Mouse (Mus musculus) kidney, postnatal 10 days (tissue): ENCODE measurements around the gene Atoh8.

Experiments used
- DNase-seq: peaks from one replicate; pipeline ENCODE4 v3.0.0; 2021; ENCODE audit warnings: mixed read lengths

Atoh8 gene

GRCm38 (mm10) chr6:72235098-72235806 is at the start of gene Atoh8:
Gene Atoh8, minus strand, starts transcription at chr6:72235577.
- DNase-seq: peak; percentile 83

DNA sequence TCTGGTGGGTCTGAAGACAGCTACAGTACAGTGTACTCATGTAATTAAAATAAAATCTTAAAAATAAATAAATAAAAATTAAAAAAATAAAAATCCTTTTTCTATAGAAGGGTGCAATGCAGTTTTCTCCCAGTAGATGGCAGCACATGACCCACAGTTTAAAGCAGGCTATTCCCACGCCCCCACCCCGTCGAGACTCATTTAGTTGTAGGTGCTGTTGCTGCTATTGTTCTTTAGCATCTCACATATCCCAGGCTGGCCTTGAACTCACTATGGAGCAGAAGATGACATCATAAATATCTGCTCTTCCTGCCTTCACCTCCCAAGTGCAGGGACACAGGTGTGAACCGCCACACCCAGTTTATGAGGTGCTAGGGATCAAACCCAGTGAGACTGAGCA is 48.5 kb upstream of the Atoh8 start:
- DNase-seq: peak; percentile 82

- no peak for DNase-seq
Measured at GRCm38 (mm10) chr6:72280410-72280998, 45.1 kb upstream of the Atoh8 start.

DNA sequence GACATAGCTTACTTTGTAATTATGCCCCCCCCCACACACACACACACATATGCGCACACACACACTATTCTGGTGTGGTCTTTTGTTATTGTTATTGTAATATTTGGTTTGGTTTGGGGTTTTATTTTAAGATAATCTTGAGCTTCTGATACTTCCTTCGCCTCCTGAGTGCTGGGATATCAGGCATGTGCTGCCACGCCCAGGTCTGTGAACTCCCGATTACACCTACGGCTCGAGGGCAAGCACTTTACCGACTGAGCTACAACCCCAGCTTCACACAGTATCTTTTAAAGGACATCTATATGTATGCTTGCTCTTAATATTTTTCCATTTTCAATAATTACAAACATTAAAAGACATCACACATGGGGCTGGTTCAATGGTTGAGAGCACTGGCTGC is 44.1 kb upstream of the Atoh8 start:
- no peak for DNase-seq

DNA sequence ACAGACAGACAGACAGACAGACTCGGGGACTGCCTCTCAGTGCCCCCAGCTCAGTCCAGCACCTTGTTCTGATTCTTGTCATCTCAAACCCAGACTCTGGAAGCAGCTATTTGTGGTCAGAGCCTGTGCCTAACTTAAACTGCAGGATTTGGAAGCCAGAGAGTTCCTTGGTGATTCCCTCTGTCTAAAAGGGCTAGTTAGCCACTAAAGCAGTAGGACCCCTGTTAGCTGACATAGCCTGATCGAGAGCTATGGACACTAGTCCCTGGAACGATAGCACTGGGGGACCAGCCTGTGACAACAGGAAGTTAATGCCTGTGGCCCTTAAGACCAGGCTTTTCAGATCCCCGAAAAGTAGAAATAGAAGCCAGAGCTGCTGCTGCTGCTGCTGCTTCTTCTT is 43.5 kb upstream of the Atoh8 start:
- DNase-seq: no peak

GRCm38 (mm10) chr6:72277508-72278166 is 42.3 kb upstream of the Atoh8 start:
- DNase-seq: peak; percentile 39

DNA sequence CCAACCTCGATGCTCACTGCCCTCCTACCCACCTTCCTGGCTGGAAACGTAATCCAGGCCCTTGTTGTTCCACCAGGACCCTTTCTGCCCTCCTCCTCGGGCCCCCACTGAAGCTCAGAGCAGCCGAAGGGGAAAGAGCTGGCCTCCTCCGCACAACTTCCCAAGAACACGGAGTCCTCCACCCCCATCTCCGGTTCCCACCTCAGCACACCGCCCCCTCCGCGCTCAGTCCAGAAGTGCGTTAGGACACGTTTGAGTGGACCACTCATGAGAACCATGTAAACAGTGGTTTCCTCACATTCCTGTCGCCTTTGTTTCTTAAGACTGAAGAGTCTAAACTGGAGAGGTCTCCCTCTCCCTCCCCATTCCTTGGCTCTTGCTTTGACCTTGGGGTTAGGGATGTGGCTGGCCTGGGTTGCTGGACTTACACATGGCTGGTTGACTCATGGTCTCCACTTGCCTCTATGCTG is 41.6 kb upstream of the Atoh8 start:
- DNase-seq: no peak

DNA sequence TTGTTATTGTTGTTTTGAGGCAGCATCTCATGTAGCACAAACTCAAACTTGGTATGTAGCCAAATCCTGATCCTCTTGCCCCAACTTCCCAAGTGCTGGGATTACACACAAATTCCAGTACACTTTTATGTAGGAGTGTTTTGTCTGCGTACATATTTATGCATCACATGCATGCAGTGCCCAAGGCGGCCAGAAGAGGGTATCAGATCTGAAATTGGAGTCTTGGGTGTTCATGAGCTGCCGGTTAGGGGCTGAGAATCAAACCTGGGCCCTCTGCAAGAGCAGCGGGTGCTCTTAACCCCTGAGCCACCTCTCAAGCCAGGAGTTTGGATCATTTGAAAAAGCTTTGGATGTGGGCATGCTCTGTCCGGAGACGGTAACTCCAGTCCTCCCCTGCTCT is 40.8 kb upstream of the Atoh8 start:
- DNase-seq: no peak

- no peak for DNase-seq
Measured at GRCm38 (mm10) chr6:72275527-72275926, 40.1 kb upstream of the Atoh8 start.

- DNase-seq: no peak
Measured at GRCm38 (mm10) chr6:72273153-72273552, 37.8 kb upstream of the Atoh8 start.

GRCm38 (mm10) chr6:72272161-72272696 is 36.9 kb upstream of the Atoh8 start:
- DNase-seq: no peak

DNA sequence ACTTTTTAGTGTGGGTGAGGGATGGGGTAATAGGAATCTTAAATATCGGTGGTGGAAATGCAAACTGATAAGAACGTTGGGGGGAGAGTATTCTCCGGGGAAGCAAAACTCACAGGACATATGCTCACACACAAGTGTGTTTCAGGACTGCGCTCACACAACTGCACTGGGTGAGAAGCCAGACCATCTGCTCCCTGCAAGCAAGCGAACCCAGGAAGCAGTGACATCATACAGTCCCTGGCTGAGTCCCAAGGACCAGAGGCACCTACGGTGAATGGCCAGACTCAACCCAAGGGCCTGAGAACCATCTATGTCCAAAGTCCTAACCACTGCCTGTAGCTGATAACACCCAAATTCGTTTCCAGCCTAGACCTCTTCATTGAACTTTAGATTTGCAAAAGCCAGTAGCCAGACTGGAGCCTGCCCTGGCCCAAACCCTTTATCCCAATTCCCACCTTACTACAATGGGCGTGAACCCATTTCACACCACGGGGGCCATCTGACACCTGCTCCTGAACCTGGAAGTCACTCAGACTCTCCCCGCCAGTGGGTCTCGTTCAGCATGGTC is 35.7 kb upstream of the Atoh8 start:
- DNase-seq: no peak

GRCm38 (mm10) chr6:72270258-72270657 is 34.9 kb upstream of the Atoh8 start:
- no peak for DNase-seq

- DNase-seq: no peak
Measured at GRCm38 (mm10) chr6:72268149-72268847, 32.9 kb upstream of the Atoh8 start.

GRCm38 (mm10) chr6:72265664-72266063 is 30.3 kb upstream of the Atoh8 start:
- DNase-seq: no peak

DNA sequence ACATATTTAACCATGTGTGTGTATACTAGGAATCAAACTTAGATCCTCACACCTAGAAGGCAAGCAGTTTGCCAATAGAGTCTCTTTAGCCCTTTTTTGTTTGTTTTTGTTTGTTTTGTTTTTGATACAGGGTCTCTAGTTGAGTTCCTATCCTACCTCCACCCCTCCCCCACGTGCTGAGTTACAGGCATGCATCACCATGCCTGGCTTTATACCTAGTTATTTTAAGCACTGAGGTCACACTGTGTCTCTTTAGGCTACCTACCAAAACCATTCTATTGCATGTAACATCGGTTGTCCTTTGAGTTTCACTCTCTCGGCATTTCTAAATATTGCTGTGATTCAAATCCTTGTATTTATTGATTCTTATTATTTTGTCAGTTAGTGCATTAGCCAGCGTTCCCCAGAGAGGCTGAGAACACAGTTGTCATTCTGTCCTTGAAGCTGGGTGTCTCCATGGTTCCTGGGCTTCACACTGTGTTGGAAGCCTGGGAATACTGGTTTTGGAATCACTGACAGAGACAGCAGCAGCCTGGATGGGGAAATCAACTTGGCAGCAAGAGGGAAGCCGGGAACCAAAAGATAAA is 28.4 kb upstream of the Atoh8 start:
- DNase-seq: no peak

DNA sequence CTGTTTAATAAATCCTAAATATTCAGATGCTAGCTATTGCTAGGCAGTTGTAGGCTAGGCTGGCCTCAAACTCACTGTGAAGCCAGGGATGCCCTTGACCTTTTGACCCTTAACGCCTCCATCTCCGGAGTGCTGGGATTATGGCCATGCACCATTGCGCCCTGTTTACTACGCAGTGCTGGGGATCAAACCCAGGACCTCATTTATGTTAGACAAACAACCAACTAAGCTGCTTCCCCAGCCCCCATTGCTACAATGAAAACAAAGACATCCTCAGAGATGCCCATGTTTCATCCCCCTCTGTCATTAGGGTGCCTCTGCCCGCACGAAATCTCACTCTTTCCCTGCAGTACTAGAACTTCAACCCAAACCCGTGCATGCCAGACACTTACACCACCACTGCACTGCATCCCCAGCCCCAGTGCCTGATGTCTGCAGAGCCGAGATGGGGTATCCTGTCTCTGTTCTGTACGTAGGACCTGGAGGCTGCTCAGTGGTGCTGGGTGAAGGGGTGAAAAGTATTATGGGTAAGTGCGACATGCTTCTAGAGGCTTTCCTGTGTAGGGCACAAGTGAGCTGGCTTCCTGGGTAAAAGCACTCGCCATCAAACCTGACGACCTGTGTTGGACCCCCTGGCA is 26.4 kb upstream of the Atoh8 start:
- no peak for DNase-seq

DNA sequence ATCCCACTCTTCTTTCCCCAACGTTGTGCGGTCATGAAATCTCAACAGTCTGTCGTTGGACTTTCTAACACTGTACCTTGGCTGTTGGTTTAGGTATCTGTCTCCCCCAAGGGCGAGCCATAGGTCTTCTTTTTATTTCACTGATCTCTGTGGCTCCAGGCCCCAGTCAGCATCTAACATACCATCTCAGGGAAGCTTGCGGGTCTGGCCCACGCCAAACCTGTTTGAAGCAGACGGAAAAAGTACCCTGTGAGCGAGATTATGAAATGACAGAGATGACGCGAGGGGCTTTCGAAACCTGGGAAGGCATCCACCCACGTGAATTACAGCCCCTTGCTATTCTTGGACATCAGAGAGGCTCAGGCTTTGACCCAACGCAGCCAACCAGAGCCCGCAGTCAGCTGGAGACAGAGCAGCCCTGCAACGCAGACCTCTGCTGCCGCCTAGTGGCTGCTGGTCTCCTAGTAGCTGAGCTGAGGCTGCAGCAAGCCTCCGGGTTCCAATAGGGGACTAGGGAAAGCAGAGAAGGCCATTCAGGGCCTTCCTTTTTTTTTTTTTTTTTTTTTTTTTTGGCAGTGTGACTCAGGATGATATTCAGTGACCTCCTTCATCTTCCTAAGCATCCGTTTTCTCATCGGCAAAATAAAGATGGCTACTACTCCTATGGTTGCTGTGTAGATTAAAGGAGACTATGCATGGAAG is 25.8 kb upstream of the Atoh8 start:
- peak; percentile 98 for DNase-seq

DNA sequence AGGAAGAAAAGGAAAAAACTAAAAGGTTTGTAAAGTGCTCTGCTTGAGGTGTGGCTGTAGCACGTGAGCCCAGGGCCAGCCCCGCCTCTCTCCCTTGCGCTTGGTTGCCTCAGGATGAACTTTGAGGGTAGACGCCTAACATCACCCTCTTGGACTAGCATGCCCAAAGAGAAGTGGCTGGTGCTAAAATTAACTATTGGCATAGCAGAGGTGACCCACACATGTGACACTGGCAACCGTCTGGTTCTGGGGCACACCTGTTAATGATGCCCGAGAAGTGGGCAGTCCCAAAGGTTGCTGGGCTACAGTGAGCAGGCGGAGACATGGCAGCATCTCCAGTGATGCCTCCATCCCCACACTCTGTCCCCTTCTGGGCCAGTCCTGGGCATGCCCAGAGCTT is 24.1 kb upstream of the Atoh8 start:
- no peak for DNase-seq

DNA sequence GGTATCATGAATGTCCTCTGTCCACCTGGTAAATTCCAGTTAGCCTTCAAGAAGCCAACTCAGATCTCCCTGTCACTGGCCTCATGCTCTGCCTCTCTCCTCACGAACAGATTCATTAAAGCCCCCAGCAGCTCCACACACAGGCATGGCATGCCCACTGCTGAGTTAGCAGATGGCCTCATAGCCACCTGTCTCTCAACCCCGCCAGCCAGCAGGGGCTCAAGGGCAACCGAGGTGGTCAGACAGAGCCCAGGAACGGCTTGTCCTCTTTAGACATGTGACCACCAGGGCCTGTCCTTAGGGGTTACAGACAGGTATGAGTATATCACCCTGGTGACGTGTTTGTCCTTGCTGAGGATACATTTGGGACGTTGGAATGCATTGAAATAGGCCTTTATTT is 19.9 kb upstream of the Atoh8 start:
- DNase-seq: no peak

DNA sequence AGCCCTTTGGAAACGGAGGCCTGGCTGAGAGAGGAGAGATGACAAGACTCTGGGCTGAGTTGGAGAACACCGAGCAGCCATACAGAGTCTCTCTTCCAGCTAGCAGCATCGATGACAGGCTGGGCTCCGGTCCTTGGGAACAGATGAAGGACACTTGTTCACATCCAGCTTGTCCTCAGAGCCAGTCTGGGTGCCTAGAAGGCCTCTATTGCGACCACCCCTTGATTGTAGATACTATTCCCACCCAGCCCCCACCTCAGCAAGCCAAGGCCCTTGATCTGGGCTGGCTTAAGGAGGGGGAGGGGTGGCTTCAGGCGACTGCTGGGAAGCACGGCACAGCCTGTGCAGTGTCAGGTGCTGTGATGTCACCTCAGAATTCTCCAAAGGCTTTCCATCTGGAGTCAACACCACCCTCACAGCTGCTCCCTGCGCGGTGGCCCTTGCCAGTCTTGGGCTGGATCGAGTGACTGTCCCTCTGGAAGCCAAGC is 19.3 kb upstream of the Atoh8 start:
- no peak for DNase-seq
